Comparison of ENCODE assay signal across 11 mouse cellular contexts in genomic region chr3:127267846-127268245, GRCm38 (mm10).
A peak's percentile ranks its signal among the peaks of the same experiment; 100 is the strongest.
DNase-seq lines count a peak whose midpoint lies in the region; ATAC-seq lines count a peak whose summit lies in the region.
"Had no signal": no experiment of that assay in that cellular context is flagged by ENCODE, and none has a peak within 500 bp of the region (broad histone marks: within the 10 kb centered on the region; RNA-seq: fewer than 3 reads in every experiment).

No protein-coding gene starts in this region.

- peak overlapping the region; percentile 17; the same call in 1 of the 2 replicates for H3K27ac ChIP-seq in hindbrain, embryonic 11.5 days (ENCODE audit: low read depth, low read length)
- H3K27ac ChIP-seq in midbrain, embryonic 13.5 days, result peak overlapping the region; percentile 74
- no peak overlapping the region for H3K27ac ChIP-seq in kidney, embryonic 14.5 days (ENCODE audit: low read depth, low read length)
- H3K27ac ChIP-seq in liver, embryonic 11.5 days (ENCODE audit: low read depth, low read length), result no peak overlapping the region
- H3K27ac ChIP-seq: macrophage; stomach, embryonic 15.5 days had no signal

- ATAC-seq in hindbrain, embryonic 11.5 days (ENCODE audit: low FRiP score), result peak; percentile 72
- ATAC-seq in midbrain, embryonic 13.5 days, result peak; percentile 83
- no peak for ATAC-seq in kidney, embryonic 14.5 days (ENCODE audit: low FRiP score, low TSS enrichment)
- no peak for ATAC-seq in liver, embryonic 11.5 days (replicated peaks; ENCODE audit: low FRiP score)

- no peaks in the 10 kb centered on the region for H3K27me3 ChIP-seq in hindbrain, embryonic 11.5 days (ENCODE audit: control insufficient read depth, insufficient read depth, low read length)
- H3K27me3 ChIP-seq in midbrain, embryonic 13.5 days, result no peaks in the 10 kb centered on the region
- no peaks in the 10 kb centered on the region for H3K27me3 ChIP-seq in kidney, embryonic 14.5 days (ENCODE audit: control insufficient read depth, insufficient read depth, low read length)
- H3K27me3 ChIP-seq in liver, embryonic 11.5 days (replicated peaks; ENCODE audit: control insufficient read depth, insufficient read depth, low read length), result no peaks in the 10 kb centered on the region
- H3K27me3 ChIP-seq: stomach, embryonic 15.5 days had no signal

- no peaks in the 10 kb centered on the region for H3K9me3 ChIP-seq in hindbrain, embryonic 11.5 days (ENCODE audit: control insufficient read depth, low read length)
- H3K9me3 ChIP-seq in midbrain, embryonic 13.5 days, result no peaks in the 10 kb centered on the region
- no peaks in the 10 kb centered on the region for H3K9me3 ChIP-seq in kidney, embryonic 14.5 days (ENCODE audit: control insufficient read depth, low read length)
- H3K9me3 ChIP-seq in liver, embryonic 11.5 days (ENCODE audit: control insufficient read depth, low read length), result no peaks in the 10 kb centered on the region
- H3K9me3 ChIP-seq: stomach, embryonic 15.5 days had no signal

- no peak overlapping the region for H3K4me2 ChIP-seq in hindbrain, embryonic 11.5 days (replicated peaks; ENCODE audit: low read depth, low read length)
- no peak overlapping the region for H3K4me2 ChIP-seq in midbrain, embryonic 13.5 days (replicated peaks)
- no peak overlapping the region for H3K4me2 ChIP-seq in kidney, embryonic 14.5 days (replicated peaks; ENCODE audit: low read depth, low read length)
- no peak overlapping the region for H3K4me2 ChIP-seq in liver, embryonic 11.5 days
- H3K4me2 ChIP-seq: stomach, embryonic 15.5 days had no signal

- H3K9ac ChIP-seq in hindbrain, embryonic 11.5 days (ENCODE audit: low read depth, low read length), result 0 out of 2 replicates have a peak overlapping the region, but pooled peaks have one; percentile 15
- peak overlapping the region; percentile 7; the same call in 1 of the 2 replicates for H3K9ac ChIP-seq in midbrain, embryonic 13.5 days (replicated peaks)
- H3K9ac ChIP-seq in kidney, embryonic 14.5 days (ENCODE audit: low read depth, low read length), result no peak overlapping the region
- H3K9ac ChIP-seq in liver, embryonic 11.5 days (ENCODE audit: low read depth, low read length), result no peak overlapping the region
- H3K9ac ChIP-seq: stomach, embryonic 15.5 days had no signal

- no peak overlapping the region for H3K4me3 ChIP-seq in hindbrain, embryonic 11.5 days (ENCODE audit: low read depth, low read length)
- H3K4me3 ChIP-seq in midbrain, embryonic 13.5 days (replicated peaks), result no peak overlapping the region
- H3K4me3 ChIP-seq in kidney, embryonic 14.5 days (ENCODE audit: low read length), result no peak overlapping the region
- no peak overlapping the region for H3K4me3 ChIP-seq in liver, embryonic 11.5 days (ENCODE audit: low read depth, low read length)
- H3K4me3 ChIP-seq: stomach, embryonic 15.5 days had no signal

- H3K36me3 ChIP-seq in hindbrain, embryonic 11.5 days (ENCODE audit: control insufficient read depth, insufficient read depth, low read length), result no peaks in the 10 kb centered on the region
- H3K36me3 ChIP-seq in midbrain, embryonic 13.5 days, result no peaks in the 10 kb centered on the region
- H3K36me3 ChIP-seq in kidney, embryonic 14.5 days (ENCODE audit: control insufficient read depth, insufficient read depth, low read length), result no peaks in the 10 kb centered on the region
- H3K36me3 ChIP-seq in liver, embryonic 11.5 days (ENCODE audit: control insufficient read depth, insufficient read depth, low read length), result no peaks in the 10 kb centered on the region
- H3K36me3 ChIP-seq: stomach, embryonic 15.5 days had no signal

- DNase-seq in brain, adult 2 months (ENCODE audit: low read depth, low spot score), result peak; percentile 58
- peak; percentile 59 for DNase-seq in embryo, embryonic 11 days
- DNase-seq in hindbrain, embryonic 11.5 days (ENCODE audit: low spot score), result peak; percentile 44
- DNase-seq in cerebellum, adult 8-10 months, result no peak
- no peak for DNase-seq in adrenal gland, adult 2 months
- DNase-seq in liver, embryonic 11.5 days (ENCODE audit: low spot score), result no peak
- DNase-seq: cerebellum, postnatal 10 days had no signal

- no peaks in the 10 kb centered on the region; the same call in 1 of the 2 replicates for H3K4me1 ChIP-seq in hindbrain, embryonic 11.5 days (replicated peaks; ENCODE audit: control insufficient read depth, insufficient read depth, low read length)
- H3K4me1 ChIP-seq in midbrain, embryonic 13.5 days (replicated peaks), result peaks cover 48% of the 10 kb centered on the region
- no peaks in the 10 kb centered on the region for H3K4me1 ChIP-seq in kidney, embryonic 14.5 days (ENCODE audit: control insufficient read depth, insufficient read depth, low read length)
- H3K4me1 ChIP-seq in liver, embryonic 11.5 days (replicated peaks; ENCODE audit: control insufficient read depth, insufficient read depth, low read length), result no peaks in the 10 kb centered on the region
- H3K4me1 ChIP-seq: stomach, embryonic 15.5 days had no signal

- WGBS in hindbrain, embryonic 11.5 days, result 25% methylated on average over 6 of the region's 6 CpGs
- 11% methylated on average over 6 of the region's 6 CpGs for WGBS in midbrain, embryonic 13.5 days
- WGBS in kidney, embryonic 14.5 days, result 32% methylated on average over 6 of the region's 6 CpGs
- 65% methylated on average over 6 of the region's 6 CpGs for WGBS in liver, embryonic 11.5 days

Comparison
In these comparisons a context has a peak if more than half of its experiments do, and no peak if none do; other contexts are left out.
1. DNase-seq: peak in brain, adult 2 months (single experiment), embryo, embryonic 11 days (single experiment) and hindbrain, embryonic 11.5 days (single experiment); none in cerebellum, adult 8-10 months (single experiment), adrenal gland, adult 2 months (single experiment) and liver, embryonic 11.5 days (single experiment).
2. ATAC-seq: peak in hindbrain, embryonic 11.5 days (single experiment) and midbrain, embryonic 13.5 days (single experiment); none in kidney, embryonic 14.5 days (single experiment) and liver, embryonic 11.5 days (single experiment).
3. H3K27ac ChIP-seq: peak in hindbrain, embryonic 11.5 days (single experiment) and midbrain, embryonic 13.5 days (single experiment); none in kidney, embryonic 14.5 days (single experiment) and liver, embryonic 11.5 days (single experiment).
4. H3K9ac ChIP-seq: peak in hindbrain, embryonic 11.5 days (single experiment) and midbrain, embryonic 13.5 days (single experiment); none in kidney, embryonic 14.5 days (single experiment) and liver, embryonic 11.5 days (single experiment).